Mouse (Mus musculus) thymus, adult 2 months (tissue): ENCODE measurements around the gene BC055324.

Experiments used
- CTCF ChIP-seq: fragments of 200-500 bp; IDR thresholded peaks from 2 replicates; pipeline ENCODE4 v1.5.1; 2012; ENCODE audit warnings: mild to moderate bottlenecking, control low read depth, low read length, moderate library complexity, borderline replicate concordance; ENCODE audit not compliant: control insufficient read depth, poor library complexity, insufficient read depth; ENCODE audit errors: extremely low read depth
- POLR2A ChIP-seq: fragments of 200-500 bp; IDR thresholded peaks from 2 replicates; pipeline ENCODE4 v1.6.1; 2012; ENCODE audit warnings: mild to moderate bottlenecking, low read length, control low read depth, moderate library complexity; ENCODE audit not compliant: control insufficient read depth, poor library complexity, insufficient read depth; ENCODE audit errors: extremely low read depth

GRCm38 (mm10) chr1:163992371-163992770 is 2.2 kb downstream of the BC055324 start:
- TF ChIP-seq CTCF, result no peak
- no peak for TF ChIP-seq POLR2A
